Mouse (Mus musculus): Measurements from ENCODE around the gene Acad8. TPM values are rescaled to one million over a fixed set of nuclear protein-coding genes. Genes with fewer than 3 reads are reported as not detected.

The Acad8 gene
- polyA plus RNA-seq (2015; fragmentation: Nextera tagmentation; extraction: Ambion mirVana): 41.5 and 42.7 TPM in 2 replicates

DNA sequence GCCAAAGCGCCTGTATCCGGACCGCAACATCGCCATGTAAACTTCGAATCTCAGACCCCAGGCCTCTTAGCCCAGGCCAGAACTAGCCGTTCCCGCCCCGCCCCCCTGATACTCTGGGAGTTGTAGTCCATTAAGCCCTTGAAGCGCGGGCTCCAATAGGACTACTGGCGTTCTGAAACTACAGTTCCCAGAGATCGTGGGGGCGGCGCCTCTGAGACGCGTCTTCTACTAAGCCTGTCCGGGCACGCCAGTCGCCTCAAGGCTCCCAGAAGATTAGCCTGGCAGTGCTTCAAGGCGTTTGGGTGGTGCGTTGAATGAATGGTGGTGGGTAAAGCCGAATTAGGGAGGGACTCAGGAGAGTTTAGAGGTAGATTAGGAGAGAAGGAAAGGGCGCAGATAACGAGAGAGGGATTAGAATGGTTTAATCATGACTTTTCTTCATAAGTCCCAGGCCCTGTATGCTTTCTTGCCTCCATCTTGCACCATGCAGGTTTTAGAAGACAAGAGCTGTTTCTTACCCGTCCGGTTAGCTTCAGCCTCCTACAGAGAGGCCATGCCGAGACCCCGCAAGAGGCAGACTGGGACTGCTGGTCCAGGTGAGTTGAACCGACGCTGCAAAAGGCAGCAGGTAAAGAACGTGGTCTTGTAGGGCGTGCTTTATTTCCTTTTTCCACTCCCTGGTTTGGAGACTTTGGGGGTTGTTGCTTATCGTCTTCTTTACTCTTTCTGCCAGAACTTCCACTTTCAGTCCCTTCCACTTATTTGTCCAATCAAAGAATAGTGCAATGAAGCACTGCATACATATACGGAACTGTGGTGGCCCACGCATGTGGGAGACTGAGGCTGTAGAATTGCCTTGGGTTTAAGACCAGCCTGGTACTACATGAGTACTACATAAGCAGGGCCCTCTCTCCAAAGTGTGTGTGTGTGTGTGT is at the start of gene Acad8, which contains the start of gene Thyn1:
Gene Acad8, minus strand, starts transcription at position 106 of the 935 bp plus-strand sequence.
Gene Thyn1, plus strand, starts transcription at position 250 of the 935 bp plus-strand sequence.
- ATAC-seq (ENCODE audit: insufficient read depth, low FRiP score, low read depth): peak; percentile 99
- Histone ChIP-seq H3K9me3 (no peaks in the 10 kb centered on the region), H3K4me1 (peaks cover 8% of the 10 kb centered on the region), H3K4me2 (peak within 1 kb of the TSS; percentile 78), H3K4me3 (replicated peaks) (peak within 1 kb of the TSS; percentile 77), H3K9ac (peak within 1 kb of the TSS; percentile 66), H3K27ac (peak within 1 kb of the TSS; percentile 77), H3K27me3 (replicated peaks) (no peaks in the 10 kb centered on the region), H3K36me3 (peaks cover 12% of the 10 kb centered on the region)
- under 1% methylated on average over 35 of the region's 35 CpGs for WGBS

GRCm38 (mm10) chr9:27043892-27044291 is 44.5 kb upstream of the Acad8 start:
- Histone ChIP-seq H3K9ac (no peak overlapping the region), H3K4me2 (no peak overlapping the region), H3K27me3 (replicated peaks) (no peaks in the 10 kb centered on the region), H3K4me1 (no peaks in the 10 kb centered on the region), H3K4me3 (replicated peaks) (no peak overlapping the region), H3K36me3 (peaks cover 34% of the 10 kb centered on the region), H3K9me3 (no peaks in the 10 kb centered on the region), H3K27ac (no peak overlapping the region)
- no peak for ATAC-seq (ENCODE audit: insufficient read depth, low FRiP score, low read depth)
- WGBS: 81% methylated on average over 5 of the region's 5 CpGs

GRCm38 (mm10) chr9:27030763-27031100 is 31.4 kb upstream of the Acad8 start:
- H3K27ac ChIP-seq: peak overlapping the region; percentile 95; the same call in 1 of the 2 replicates

GRCm38 (mm10) chr9:27029828-27030762 is 30.7 kb upstream of the Acad8 start, which contains the start of the genes Vps26b and Ncapd3:
TSS of gene Vps26b (minus strand) at chr9:27030065.
TSS of gene Ncapd3 (plus strand) at chr9:27030175.
- Histone ChIP-seq H3K4me3 (replicated peaks) (peak within 1 kb of the TSS; percentile 99), H3K9ac (peak within 1 kb of the TSS; percentile 93), H3K4me2 (peak within 1 kb of the TSS; percentile 84), H3K27ac (peak within 1 kb of the TSS; percentile 95), H3K9me3 (no peaks in the 10 kb centered on the region), H3K36me3 (no peaks in the 10 kb centered on the region), H3K27me3 (replicated peaks) (no peaks in the 10 kb centered on the region), H3K4me1 (peaks cover 20% of the 10 kb centered on the region)
- ATAC-seq (ENCODE audit: insufficient read depth, low FRiP score, low read depth): peak; percentile 94
- WGBS: under 1% methylated on average over 70 of the region's 80 CpGs

More at GRCm38 (mm10) chr9:27030763-27031100, 31.4 kb upstream of the Acad8 start:
- H3K4me2 ChIP-seq: peak overlapping the region; percentile 72
- H3K4me3 ChIP-seq (replicated peaks): peak overlapping the region; percentile 99
- H3K9me3 ChIP-seq: no peaks in the 10 kb centered on the region
- ATAC-seq (ENCODE audit: insufficient read depth, low FRiP score, low read depth): peak; percentile 19
- no peaks in the 10 kb centered on the region for H3K36me3 ChIP-seq
- H3K4me1 ChIP-seq: peaks cover 20% of the 10 kb centered on the region
- WGBS: under 1% methylated on average over 17 of the region's 17 CpGs
- no peaks in the 10 kb centered on the region for H3K27me3 ChIP-seq (replicated peaks)
- H3K9ac ChIP-seq: peak overlapping the region; percentile 50; the same call in 1 of the 2 replicates

DNA sequence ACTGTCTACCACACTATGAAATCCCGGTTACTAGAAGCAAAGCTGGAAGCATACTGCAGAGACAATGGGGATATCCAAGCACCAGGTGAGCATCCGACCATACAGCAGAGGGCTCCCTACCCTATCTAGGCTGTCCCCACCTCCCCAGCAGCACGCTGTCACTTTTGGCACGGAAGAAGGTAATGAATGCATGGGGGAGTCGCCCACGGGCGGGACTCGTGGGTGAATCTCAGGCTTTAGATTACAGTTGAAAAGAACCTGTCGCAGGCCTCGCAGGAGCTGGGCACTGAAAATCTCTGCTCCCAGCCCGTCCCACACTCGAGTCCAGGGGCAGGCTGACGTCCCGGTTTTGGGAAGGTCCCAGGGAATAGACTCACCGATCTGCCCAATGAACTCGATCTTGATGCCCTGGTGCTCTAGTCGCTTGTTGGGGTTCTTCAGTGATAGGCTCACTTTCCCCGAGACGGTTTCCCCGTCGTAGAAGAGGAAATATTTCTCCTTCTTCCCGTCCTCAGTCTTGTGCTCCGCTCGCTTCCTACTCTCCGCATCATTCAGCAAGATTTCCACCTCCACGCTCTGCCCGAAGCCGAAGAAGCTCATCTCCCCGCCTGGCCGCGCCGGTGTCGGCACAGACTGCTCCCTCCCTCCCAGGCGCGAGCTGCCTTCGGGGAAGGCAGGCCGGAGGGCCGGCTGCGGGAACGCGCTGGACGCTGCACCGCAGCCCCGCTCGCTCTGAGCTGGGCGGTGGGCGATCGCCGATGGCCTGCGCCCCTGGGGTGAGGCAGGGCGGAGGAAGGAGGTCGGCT is 29.9 kb upstream of the Acad8 start:
- no peaks in the 10 kb centered on the region for H3K9me3 ChIP-seq
- peak overlapping the region; percentile 93 for H3K9ac ChIP-seq
- H3K27ac ChIP-seq: peak overlapping the region; percentile 95
- no peaks in the 10 kb centered on the region for H3K36me3 ChIP-seq
- peaks cover 20% of the 10 kb centered on the region for H3K4me1 ChIP-seq
- WGBS: under 1% methylated on average over 50 of the region's 52 CpGs
- H3K4me2 ChIP-seq: peak overlapping the region; percentile 84
- ATAC-seq (ENCODE audit: insufficient read depth, low FRiP score, low read depth): no peak; the same call in 1 of the 2 replicates
- H3K27me3 ChIP-seq (replicated peaks): no peaks in the 10 kb centered on the region
- H3K4me3 ChIP-seq (replicated peaks): peak overlapping the region; percentile 99

DNA sequence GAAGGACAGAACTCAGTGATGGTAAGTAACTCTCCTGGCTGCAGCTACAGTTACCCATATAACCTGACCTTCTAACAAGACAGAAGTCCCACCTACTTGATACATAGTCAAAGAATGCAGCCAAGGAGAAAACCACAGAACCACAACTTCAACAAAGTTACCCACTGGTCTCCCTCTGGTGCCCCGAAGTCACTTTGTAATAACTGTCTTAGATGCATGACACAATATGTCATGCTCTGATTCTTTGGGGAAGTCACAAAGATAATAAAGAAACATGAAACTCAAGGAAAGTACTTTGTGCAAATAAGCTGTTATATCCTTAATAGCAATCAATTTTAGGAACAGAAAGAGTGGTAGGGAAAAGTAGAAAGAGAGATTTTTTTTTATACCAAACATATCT is 27.3 kb upstream of the Acad8 start:
- H3K4me3 ChIP-seq (replicated peaks): no peak overlapping the region
- no peak overlapping the region for H3K27ac ChIP-seq
- no peaks in the 10 kb centered on the region for H3K36me3 ChIP-seq
- WGBS: 62% methylated on average over 1 of the region's 1 CpGs
- H3K9ac ChIP-seq: no peak overlapping the region
- no peaks in the 10 kb centered on the region for H3K27me3 ChIP-seq (replicated peaks)
- no peak overlapping the region for H3K4me2 ChIP-seq
- no peaks in the 10 kb centered on the region for H3K9me3 ChIP-seq
- no peak for ATAC-seq (ENCODE audit: insufficient read depth, low FRiP score, low read depth)
- peaks cover 19% of the 10 kb centered on the region for H3K4me1 ChIP-seq

- WGBS: 77% methylated on average over 4 of the region's 4 CpGs
- Histone ChIP-seq H3K4me3 (replicated peaks) (no peak overlapping the region), H3K4me1 (peaks cover 15% of the 10 kb centered on the region; the same call in 1 of the 2 replicates), H3K9me3 (no peaks in the 10 kb centered on the region), H3K4me2 (no peak overlapping the region), H3K27me3 (replicated peaks) (no peaks in the 10 kb centered on the region), H3K9ac (no peak overlapping the region), H3K36me3 (peaks cover 5% of the 10 kb centered on the region; the same call in 1 of the 2 replicates), H3K27ac (no peak overlapping the region)
- no peak for ATAC-seq (ENCODE audit: insufficient read depth, low FRiP score, low read depth)
Observed at GRCm38 (mm10) chr9:27023681-27024080, 24.3 kb upstream of the Acad8 start.

DNA sequence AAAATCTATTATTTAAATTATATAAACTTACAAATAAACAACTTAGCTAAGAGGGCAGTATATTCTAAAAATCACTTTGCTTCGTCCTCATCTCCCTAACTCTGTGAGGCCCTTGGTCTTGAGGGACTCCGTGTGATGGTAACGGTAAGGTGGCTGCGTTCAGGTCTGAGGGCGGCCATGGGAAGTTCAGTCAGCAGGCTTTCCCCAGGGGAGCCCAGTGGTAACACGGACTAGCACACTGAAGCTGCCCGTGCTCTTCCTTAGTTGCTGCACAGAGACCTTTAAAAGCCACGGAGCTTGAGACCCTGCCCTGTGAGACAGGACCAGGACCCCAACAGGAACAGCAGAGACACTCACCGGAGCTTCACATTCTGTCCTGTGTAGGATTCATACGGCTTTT is 19.6 kb upstream of the Acad8 start:
- no peak for ATAC-seq (ENCODE audit: insufficient read depth, low FRiP score, low read depth)
- Histone ChIP-seq H3K4me3 (replicated peaks) (no peak overlapping the region), H3K36me3 (peaks cover 24% of the 10 kb centered on the region), H3K4me1 (peaks cover 3% of the 10 kb centered on the region; the same call in 1 of the 2 replicates), H3K4me2 (no peak overlapping the region), H3K27ac (no peak overlapping the region), H3K27me3 (replicated peaks) (no peaks in the 10 kb centered on the region), H3K9me3 (no peaks in the 10 kb centered on the region), H3K9ac (no peak overlapping the region)
- WGBS: 94% methylated on average over 10 of the region's 10 CpGs

DNA sequence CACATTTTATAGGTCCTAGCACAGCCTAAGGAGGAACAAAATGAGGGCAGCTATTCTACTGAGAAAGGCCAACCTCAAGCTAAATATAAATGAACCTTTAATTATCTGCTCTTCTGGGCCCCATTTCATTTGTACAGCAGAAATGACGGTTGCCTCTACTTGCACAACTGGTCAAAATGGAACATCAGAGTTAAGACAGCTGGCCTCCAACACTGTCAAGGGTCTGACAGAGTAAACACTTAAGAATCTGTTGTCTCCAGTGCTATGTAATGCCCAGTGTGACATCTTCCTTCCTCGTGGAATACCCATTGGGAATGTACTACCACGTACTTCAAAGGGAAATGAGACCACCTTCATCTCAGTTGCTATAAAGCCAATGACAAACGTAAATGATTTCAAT is 12.2 kb upstream of the Acad8 start:
- no peak overlapping the region for H3K4me3 ChIP-seq (replicated peaks)
- H3K4me2 ChIP-seq: no peak overlapping the region
- no peak overlapping the region for H3K27ac ChIP-seq
- no peaks in the 10 kb centered on the region for H3K4me1 ChIP-seq
- H3K36me3 ChIP-seq: peaks cover 53% of the 10 kb centered on the region
- H3K27me3 ChIP-seq (replicated peaks): no peaks in the 10 kb centered on the region
- H3K9me3 ChIP-seq: no peaks in the 10 kb centered on the region
- 86% methylated on average over 4 of the region's 4 CpGs for WGBS
- H3K9ac ChIP-seq: no peak overlapping the region
- no peak for ATAC-seq (ENCODE audit: insufficient read depth, low FRiP score, low read depth)

DNA sequence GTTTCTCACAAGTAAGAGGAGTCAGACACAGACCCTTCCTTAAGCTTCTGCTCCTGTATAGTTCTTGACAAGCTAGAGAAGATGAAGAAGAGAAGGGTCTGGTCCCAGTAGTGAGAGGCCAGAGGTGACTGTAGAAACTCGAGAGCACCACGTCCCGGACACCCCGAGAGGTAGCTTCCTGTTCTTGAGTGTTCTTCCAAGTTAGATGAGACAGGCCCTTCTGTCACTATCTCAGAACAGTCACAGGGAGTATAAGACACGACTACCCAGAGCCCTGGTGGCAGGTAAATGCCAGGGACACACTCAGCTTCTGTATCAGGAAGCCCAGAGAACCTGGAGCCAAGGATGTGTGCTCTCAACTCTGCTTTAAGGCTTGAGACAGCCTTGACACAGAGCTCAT is 9.9 kb upstream of the Acad8 start:
- no peak for ATAC-seq (ENCODE audit: insufficient read depth, low FRiP score, low read depth)
- Histone ChIP-seq H3K36me3 (peaks cover 49% of the 10 kb centered on the region), H3K9me3 (no peaks in the 10 kb centered on the region), H3K4me1 (no peaks in the 10 kb centered on the region), H3K9ac (no peak overlapping the region), H3K4me3 (replicated peaks) (no peak overlapping the region), H3K4me2 (no peak overlapping the region), H3K27ac (no peak overlapping the region), H3K27me3 (replicated peaks) (no peaks in the 10 kb centered on the region)
- WGBS: 76% methylated on average over 5 of the region's 5 CpGs

- Histone ChIP-seq H3K9me3 (no peaks in the 10 kb centered on the region), H3K36me3 (peaks cover 51% of the 10 kb centered on the region), H3K4me3 (replicated peaks) (no peak overlapping the region), H3K27ac (no peak overlapping the region), H3K4me2 (no peak overlapping the region), H3K9ac (no peak overlapping the region), H3K4me1 (no peaks in the 10 kb centered on the region), H3K27me3 (replicated peaks) (no peaks in the 10 kb centered on the region)
- no peak for ATAC-seq (ENCODE audit: insufficient read depth, low FRiP score, low read depth)
- WGBS: 87% methylated on average over 5 of the region's 5 CpGs
Observed at GRCm38 (mm10) chr9:27006866-27007265, 7.5 kb upstream of the Acad8 start.

All from stomach, embryonic 15.5 days (tissue).